Mouse (Mus musculus) embryo, embryonic 10.5 days (tissue): Measurements from ENCODE around the gene Spata31d1b.
"Not testable (repeated sequence)": the region's sequence is repeated elsewhere in the genome, so short reads cannot be mapped to it uniquely, and the experiment has no call there.

Experiments
- DNase-seq: peaks from one replicate; pipeline ENCODE4 v3.0.0-alpha.2; 2015; ENCODE audit warnings: low spot score

The Spata31d1b gene

GRCm38 (mm10) chr13:59694008-59694407 lies 18.1 kb upstream of the Spata31d1b start, which contains the start of gene 4921517D22Rik:
Gene 4921517D22Rik (minus strand): TSS chr13:59694108.
- no peak for DNase-seq

GRCm38 (mm10) chr13:59695781-59696180 lies 16.3 kb upstream of the Spata31d1b start:
- no peak for DNase-seq

- no peak for DNase-seq
Observed at GRCm38 (mm10) chr13:59699131-59699530, 13.0 kb upstream of the Spata31d1b start.

GRCm38 (mm10) chr13:59700137-59700536 lies 11.9 kb upstream of the Spata31d1b start:
- DNase-seq, result not testable (repeated sequence)

- no peak for DNase-seq
Observed at GRCm38 (mm10) chr13:59703514-59703913, 8.6 kb upstream of the Spata31d1b start.

GRCm38 (mm10) chr13:59704562-59704961 lies 7.5 kb upstream of the Spata31d1b start:
- DNase-seq, result peak; percentile 39

- DNase-seq, result no peak
Observed at GRCm38 (mm10) chr13:59710230-59710629, 1.9 kb upstream of the Spata31d1b start, which contains the start of gene Spata31d1a. Gene Spata31d1a (minus strand): TSS chr13:59710330.

GRCm38 (mm10) chr13:59713710-59714109 lies 1.6 kb downstream of the Spata31d1b start:
- DNase-seq, result no peak

- not testable (repeated sequence) for DNase-seq
Observed at GRCm38 (mm10) chr13:59718857-59719440, 6.9 kb downstream of the Spata31d1b start.

- no peak for DNase-seq
Observed at GRCm38 (mm10) chr13:59719475-59719874, 7.4 kb downstream of the Spata31d1b start.

- DNase-seq, result not testable (repeated sequence)
Observed at GRCm38 (mm10) chr13:59722089-59722488, 10.0 kb downstream of the Spata31d1b start.

- no peak for DNase-seq
Observed at GRCm38 (mm10) chr13:59726139-59726867, 14.2 kb downstream of the Spata31d1b start.

GRCm38 (mm10) chr13:59728378-59729093 lies 16.5 kb downstream of the Spata31d1b start:
- peak; percentile 94 for DNase-seq

- DNase-seq, result no peak
Observed at GRCm38 (mm10) chr13:59731652-59732051, 19.6 kb downstream of the Spata31d1b start, which contains the start of gene Spata31d1d. Gene Spata31d1d (minus strand): TSS chr13:59731752.

GRCm38 (mm10) chr13:59733936-59734335 lies 21.9 kb downstream of the Spata31d1b start:
- no peak for DNase-seq

GRCm38 (mm10) chr13:59734347-59734746 lies 22.3 kb downstream of the Spata31d1b start:
- not testable (repeated sequence) for DNase-seq

GRCm38 (mm10) chr13:59735190-59735589 lies 23.1 kb downstream of the Spata31d1b start:
- peak; percentile 43 for DNase-seq

GRCm38 (mm10) chr13:59738455-59738854 lies 26.4 kb downstream of the Spata31d1b start:
- DNase-seq, result no peak

GRCm38 (mm10) chr13:59739397-59739796 lies 27.3 kb downstream of the Spata31d1b start:
- no peak for DNase-seq

- no peak for DNase-seq
Observed at GRCm38 (mm10) chr13:59741096-59741495, 29.0 kb downstream of the Spata31d1b start.

GRCm38 (mm10) chr13:59741697-59742096 lies 29.6 kb downstream of the Spata31d1b start:
- DNase-seq, result peak; percentile 13

- no peak for DNase-seq
Observed at GRCm38 (mm10) chr13:59745462-59745861, 33.4 kb downstream of the Spata31d1b start.

GRCm38 (mm10) chr13:59746164-59746563 lies 34.1 kb downstream of the Spata31d1b start:
- no peak for DNase-seq
